Mouse (Mus musculus): ENCODE measurements around the gene Mapkapk5.
A peak's percentile ranks its signal among the peaks of the same experiment; 100 is the strongest.

The Mapkapk5 gene

GRCm38 (mm10) chr5:121545793-121546529 is at the start of gene Mapkapk5:
Mapkapk5 (minus strand) TSS chr5:121545905.
- DNase-seq (ENCODE audit: low read depth, low spot score), result peak; percentile 98

GRCm38 (mm10) chr5:121594714-121595313 is 49.1 kb upstream of the Mapkapk5 start:
- DNase-seq (ENCODE audit: low read depth, low spot score), result no peak

DNA sequence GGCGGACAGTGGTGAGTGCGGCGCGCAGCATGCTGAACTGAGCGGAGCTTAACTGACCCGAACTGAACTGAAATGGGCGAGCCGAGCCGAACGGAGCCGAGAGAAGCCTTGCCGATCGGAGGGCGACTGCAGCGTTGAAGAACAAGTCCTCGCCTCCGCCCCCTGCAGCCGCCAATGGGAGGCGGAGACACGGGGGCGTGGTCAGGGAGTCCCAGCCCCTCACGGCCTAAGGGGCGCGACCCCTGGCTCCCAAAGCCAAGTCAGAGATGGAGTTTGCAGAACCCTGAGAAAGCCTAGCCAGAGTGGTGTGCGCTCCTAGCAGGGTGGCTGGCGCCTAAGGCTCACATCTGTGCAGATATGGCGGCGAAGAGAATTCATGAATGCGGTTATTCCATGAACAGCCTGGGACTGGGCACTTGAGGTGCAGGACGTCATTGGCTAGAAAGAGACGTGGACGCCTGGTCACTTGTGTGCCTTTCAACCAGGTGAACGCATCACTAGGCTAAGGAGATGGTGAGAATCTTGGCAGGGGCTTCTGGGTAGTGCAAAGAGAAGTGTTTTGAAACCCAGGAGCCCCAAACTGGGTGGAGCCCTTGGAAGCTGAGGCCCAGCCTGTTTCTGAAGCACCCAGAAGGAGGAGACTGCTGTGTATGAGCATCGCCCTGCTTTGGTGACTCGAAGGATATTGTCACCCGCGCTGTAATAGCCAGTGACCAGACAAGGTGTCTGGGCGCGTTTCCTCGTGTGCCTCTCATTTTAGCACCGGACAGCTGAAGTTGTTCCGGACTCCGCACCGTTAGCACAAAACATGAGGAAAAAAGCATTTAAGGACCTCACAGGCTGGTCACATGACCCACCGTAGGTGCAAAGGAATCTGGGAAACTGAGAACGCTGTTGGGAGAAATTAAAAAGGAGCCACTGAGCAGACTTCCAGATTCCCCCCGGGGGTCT is 48.0 kb upstream of the Mapkapk5 start, which contains the start of gene Aldh2:
Gene Aldh2 (minus strand): TSS at position 374 of the 951 bp plus-strand sequence.
- DNase-seq (ENCODE audit: low read depth, low spot score), result peak; percentile 87

GRCm38 (mm10) chr5:121592816-121593407 is 47.2 kb upstream of the Mapkapk5 start:
- DNase-seq (ENCODE audit: low read depth, low spot score), result no peak

- DNase-seq (ENCODE audit: low read depth, low spot score), result no peak
Observed at GRCm38 (mm10) chr5:121592064-121592815, 46.5 kb upstream of the Mapkapk5 start.

- DNase-seq (ENCODE audit: low read depth, low spot score), result no peak
Observed at GRCm38 (mm10) chr5:121591417-121592063, 45.8 kb upstream of the Mapkapk5 start.

DNA sequence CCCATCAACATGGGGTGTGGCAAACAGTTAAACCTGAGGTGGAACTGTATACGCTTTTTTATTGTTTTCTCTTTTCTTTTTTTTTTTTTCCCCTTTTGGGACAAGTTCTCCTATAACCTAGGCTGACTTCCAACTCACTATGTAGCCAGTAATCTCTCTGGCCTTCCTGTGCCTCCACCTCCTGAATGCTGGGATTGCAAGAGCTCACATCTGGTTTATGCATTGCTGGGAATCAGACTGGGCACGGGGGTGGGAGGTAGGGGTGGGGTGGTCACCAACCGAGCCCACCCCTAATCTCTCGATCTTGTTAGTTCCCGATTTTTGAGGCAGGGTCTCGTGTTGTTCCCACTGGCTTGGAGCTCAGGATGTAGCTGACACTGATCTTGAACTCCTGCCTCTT is 44.2 kb upstream of the Mapkapk5 start:
- DNase-seq (ENCODE audit: low read depth, low spot score), result no peak

DNA sequence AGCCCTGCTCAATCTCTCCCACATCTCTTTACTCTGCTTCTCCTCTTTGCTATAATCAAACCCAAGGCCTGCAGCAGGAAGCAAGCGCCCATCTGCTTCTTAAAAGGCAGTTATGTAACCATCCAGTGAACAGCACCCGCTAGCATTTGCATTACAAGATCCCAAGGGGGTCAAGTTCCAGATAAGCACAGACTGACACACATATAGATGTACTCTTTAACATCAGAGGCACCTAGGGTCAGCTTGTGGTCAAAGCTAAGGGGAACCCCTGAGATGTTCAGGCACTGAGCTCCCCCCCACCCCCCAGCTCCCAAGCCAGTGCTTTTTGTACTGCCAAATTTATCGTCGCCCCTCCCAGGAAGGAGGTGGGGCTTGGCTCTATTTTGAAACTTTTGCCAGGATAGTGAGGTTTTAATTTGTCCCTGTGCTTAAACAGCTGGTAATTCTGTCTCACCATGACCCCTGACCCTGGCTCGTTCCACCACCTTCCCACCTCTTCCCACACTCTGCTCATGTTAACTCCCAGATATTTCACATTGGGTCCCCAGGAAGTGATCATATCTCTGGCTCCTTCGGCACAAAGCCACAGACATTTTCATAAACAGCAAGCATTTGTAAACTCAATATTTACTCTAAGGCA is 40.8 kb upstream of the Mapkapk5 start:
- DNase-seq (ENCODE audit: low read depth, low spot score), result no peak

- DNase-seq (ENCODE audit: low read depth, low spot score), result no peak
Observed at GRCm38 (mm10) chr5:121585699-121586098, 40.0 kb upstream of the Mapkapk5 start.

DNA sequence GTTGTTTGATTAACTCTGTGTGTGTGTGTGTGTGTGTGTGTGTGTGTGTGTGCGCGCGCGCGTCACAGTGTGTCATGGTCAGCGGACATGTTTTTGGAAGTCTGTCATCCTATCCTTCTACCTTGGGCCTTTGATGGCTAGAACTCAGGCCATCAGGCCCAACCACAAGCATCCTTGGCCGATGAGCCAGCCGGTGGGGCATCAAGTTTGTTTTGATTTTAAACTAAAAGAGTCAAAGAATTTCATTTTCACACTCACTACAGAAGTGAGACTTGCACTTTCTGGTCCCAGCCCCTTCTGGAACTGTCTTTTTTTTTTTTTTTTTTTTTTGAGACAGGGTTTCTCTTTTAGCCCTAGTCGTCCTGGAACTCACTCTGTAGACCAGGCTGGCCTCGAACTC is 39.3 kb upstream of the Mapkapk5 start:
- no peak for DNase-seq (ENCODE audit: low read depth, low spot score)

DNA sequence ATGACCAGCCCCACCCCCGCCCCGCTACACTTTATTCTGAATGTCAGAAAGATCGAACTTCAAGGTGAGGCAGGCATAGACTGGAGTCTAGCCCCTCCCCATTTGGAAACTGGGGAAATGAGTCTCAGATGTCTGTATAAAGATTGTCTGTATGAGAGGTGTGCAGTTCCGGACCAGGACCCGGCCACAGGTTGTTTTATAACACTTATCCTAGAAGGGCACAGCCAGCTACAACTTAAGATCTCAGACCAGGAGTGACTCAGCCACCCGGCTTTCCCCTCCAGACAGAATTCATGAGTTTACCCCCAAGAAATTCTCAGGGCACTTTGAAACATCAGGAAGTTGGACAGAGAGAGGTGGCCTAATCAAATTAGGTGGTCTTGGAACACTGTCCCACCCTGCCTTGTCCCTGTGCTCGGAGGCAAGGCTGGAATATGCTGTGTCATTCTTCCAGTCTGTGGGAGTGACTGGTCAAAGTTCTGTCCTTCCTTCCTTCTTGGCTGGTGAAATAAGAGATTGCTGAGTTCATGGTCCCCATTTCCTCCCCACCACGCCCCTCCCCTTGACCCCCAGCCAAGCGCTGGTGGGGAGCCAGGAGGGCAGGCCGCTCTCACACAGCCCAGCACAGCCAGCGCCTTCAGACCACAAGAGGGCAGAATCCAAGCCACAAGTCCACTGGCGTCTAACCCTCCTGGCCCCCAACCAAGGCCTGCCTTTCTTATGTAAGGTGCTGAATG is 38.2 kb upstream of the Mapkapk5 start:
- DNase-seq (ENCODE audit: low read depth, low spot score), result no peak

DNA sequence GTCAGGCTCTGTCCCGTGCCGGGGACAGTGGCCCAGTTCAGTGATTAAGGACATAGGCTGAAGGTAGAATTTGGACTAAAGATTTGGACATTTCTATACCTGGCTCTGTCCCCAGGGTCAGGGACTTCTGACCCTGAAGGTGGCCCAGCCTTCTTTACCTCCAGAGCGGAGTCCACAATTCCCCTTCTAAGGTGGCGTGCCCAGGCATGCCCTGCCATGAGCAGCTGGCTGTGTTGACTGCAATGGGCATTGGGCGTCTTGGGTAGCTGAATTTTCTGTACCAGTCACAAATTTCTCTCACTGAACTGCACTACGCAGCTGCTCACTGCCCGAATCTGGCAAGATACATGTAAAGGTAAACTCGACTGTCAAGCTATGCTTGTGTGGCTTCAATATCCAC is 36.2 kb upstream of the Mapkapk5 start:
- DNase-seq (ENCODE audit: low read depth, low spot score), result no peak

- no peak for DNase-seq (ENCODE audit: low read depth, low spot score)
Observed at GRCm38 (mm10) chr5:121576927-121577488, 31.3 kb upstream of the Mapkapk5 start.

- DNase-seq (ENCODE audit: low read depth, low spot score), result no peak
Observed at GRCm38 (mm10) chr5:121575867-121576266, 30.2 kb upstream of the Mapkapk5 start.

DNA sequence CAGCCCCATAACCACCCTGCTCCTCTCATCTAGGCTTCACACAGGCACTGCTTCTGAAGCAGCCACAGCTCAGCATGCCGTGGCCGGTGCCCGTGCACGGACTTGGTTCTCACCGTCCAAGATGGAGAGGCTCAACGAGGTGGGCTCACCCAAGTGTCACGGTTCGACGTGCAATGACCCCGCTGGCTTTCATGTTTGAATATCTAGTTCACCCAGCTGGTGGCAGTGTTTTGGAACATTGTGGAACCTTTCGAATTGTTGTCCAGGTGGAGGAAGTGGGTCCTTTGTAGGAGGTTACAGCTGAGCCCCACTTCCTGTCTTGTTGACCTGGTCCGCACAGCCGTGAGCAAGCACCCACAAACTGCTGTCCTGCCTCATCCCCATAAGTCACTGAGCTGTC is 28.4 kb upstream of the Mapkapk5 start:
- DNase-seq (ENCODE audit: low read depth, low spot score), result no peak

DNA sequence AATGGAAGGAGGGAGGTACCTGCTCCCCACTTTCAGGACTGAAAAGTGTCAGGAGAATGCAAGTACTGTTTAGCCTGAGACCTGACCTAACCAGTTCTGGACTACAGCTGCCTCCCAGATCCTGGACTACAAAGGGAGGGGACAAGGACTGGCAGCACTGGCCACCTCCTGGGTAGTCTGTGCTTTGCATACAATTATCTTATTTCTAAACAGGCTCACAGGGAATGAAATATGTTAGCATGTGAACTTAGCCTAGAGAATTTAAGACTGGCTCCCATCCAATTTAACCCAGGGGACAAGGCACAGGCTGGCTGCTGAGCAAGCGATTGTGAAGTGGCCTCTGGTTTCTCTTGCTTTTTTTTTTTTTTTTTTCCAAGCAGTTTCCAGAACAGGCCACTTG is 25.1 kb upstream of the Mapkapk5 start:
- DNase-seq (ENCODE audit: low read depth, low spot score), result no peak

GRCm38 (mm10) chr5:121569881-121570420 is 24.2 kb upstream of the Mapkapk5 start:
- DNase-seq (ENCODE audit: low read depth, low spot score), result no peak

GRCm38 (mm10) chr5:121566035-121566681 is 20.5 kb upstream of the Mapkapk5 start:
- no peak for DNase-seq (ENCODE audit: low read depth, low spot score)

Measured in mesoderm, embryonic 11.5 days (tissue).